Mouse (Mus musculus) frontal cortex, adult (tissue): Measurements from ENCODE around the gene Gm7102.
"Not testable (repeated sequence)": the region's sequence is repeated elsewhere in the genome, so short reads cannot be mapped to it uniquely, and the experiment has no call there.

Experiments used
- ATAC-seq: cut with Nextera tagmentation; 2 replicates; pipeline ENCODE4 v1.9.2; 2017; ENCODE audit warnings: mild to moderate bottlenecking, moderate library complexity, mixed read lengths; ENCODE audit not compliant: low TSS enrichment

Gm7102 gene

GRCm38 (mm10) chr19:61175756-61176324, at the start of gene Gm7102:
Gene Gm7102 (minus strand): TSS chr19:61176309.
- ATAC-seq = no peak

- ATAC-seq = 0 out of 2 replicates have a peak, but pooled peaks have one; percentile 1
These were observed 48.8 kb upstream of the Gm7102 start for GRCm38 (mm10) chr19:61224678-61225525.

GRCm38 (mm10) chr19:61223706-61224328, 47.7 kb upstream of the Gm7102 start:
- ATAC-seq = no peak

- ATAC-seq = not testable (repeated sequence)
These were observed 31.4 kb upstream of the Gm7102 start for GRCm38 (mm10) chr19:61207506-61207905.

GRCm38 (mm10) chr19:61199836-61200235, 23.7 kb upstream of the Gm7102 start:
- ATAC-seq = no peak

- ATAC-seq = no peak
These were observed 23.2 kb upstream of the Gm7102 start for GRCm38 (mm10) chr19:61199316-61199715.

GRCm38 (mm10) chr19:61183590-61183989, 7.5 kb upstream of the Gm7102 start, which contains the start of gene Gm6020:
Gene Gm6020 (plus strand): TSS chr19:61183890.
- not testable (repeated sequence) for ATAC-seq

- peak; percentile 96 for ATAC-seq
These were observed 24.2 kb downstream of the Gm7102 start for GRCm38 (mm10) chr19:61151701-61152420.

GRCm38 (mm10) chr19:61151372-61151700, 24.8 kb downstream of the Gm7102 start:
- peak; percentile 59 for ATAC-seq

GRCm38 (mm10) chr19:61141299-61141698, 34.8 kb downstream of the Gm7102 start:
- ATAC-seq = no peak

GRCm38 (mm10) chr19:61140342-61141206, 35.5 kb downstream of the Gm7102 start, which contains the start of gene Zfp950:
Gene Zfp950 (minus strand): TSS chr19:61140840.
- peak; percentile 100 for ATAC-seq

GRCm38 (mm10) chr19:61138655-61139054, 37.5 kb downstream of the Gm7102 start:
- no peak for ATAC-seq

- ATAC-seq = no peak
These were observed 45.0 kb downstream of the Gm7102 start for GRCm38 (mm10) chr19:61131096-61131495.
